Mouse (Mus musculus): ENCODE measurements around the gene Olfr1341.
A peak's percentile ranks its signal among the peaks of the same experiment; 100 is the strongest.

The Olfr1341 gene

GRCm38 (mm10) chr4:118703223-118703622, at the start of gene Olfr1341:
Gene Olfr1341, plus strand, starts transcription at chr4:118703523.
- Histone ChIP-seq H3K36me3 (ENCODE audit: insufficient read depth, low read length) (no peaks in the 10 kb centered on the region), H3K27me3 (ENCODE audit: insufficient read depth, low read length) (peaks cover 36% of the 10 kb centered on the region), H3K4me3 (replicated peaks; ENCODE audit: low read length) (no peak within 1 kb of the TSS), H3K4me1 (replicated peaks; ENCODE audit: low read depth, low read length) (no peaks in the 10 kb centered on the region), H3K9me3 (ENCODE audit: low read length) (no peaks in the 10 kb centered on the region)
- TF ChIP-seq POU5F1 (IDR thresholded peaks at IDR 0.05; ENCODE audit: borderline replicate concordance, low read length) (no peak), CTCF (conservative IDR thresholded peaks at IDR 0.05; ENCODE audit: low read length) (no peak), NANOG (IDR thresholded peaks at IDR 0.05; ENCODE audit: borderline replicate concordance, low read length) (no peak)

GRCm38 (mm10) chr4:118658652-118659051, 44.7 kb upstream of the Olfr1341 start, which contains the start of gene Olfr62:
Gene Olfr62, plus strand, starts transcription at chr4:118658952.
- TF ChIP-seq POU5F1 (IDR thresholded peaks at IDR 0.05; ENCODE audit: borderline replicate concordance, low read length) (no peak), CTCF (conservative IDR thresholded peaks at IDR 0.05; ENCODE audit: low read length) (no peak), NANOG (IDR thresholded peaks at IDR 0.05; ENCODE audit: borderline replicate concordance, low read length) (no peak)
- no peaks in the 10 kb centered on the region for H3K36me3 ChIP-seq (ENCODE audit: insufficient read depth, low read length)

GRCm38 (mm10) chr4:118687086-118687485, 16.2 kb upstream of the Olfr1341 start:
- H3K9me3 ChIP-seq (ENCODE audit: low read length): no peaks in the 10 kb centered on the region
- TF ChIP-seq NANOG (IDR thresholded peaks at IDR 0.05; ENCODE audit: borderline replicate concordance, low read length) (peak; percentile 63; the same call in 1 of the 2 replicates), CTCF (conservative IDR thresholded peaks at IDR 0.05; ENCODE audit: low read length) (no peak)
- no peak overlapping the region for H3K4me3 ChIP-seq (replicated peaks; ENCODE audit: low read length)
- peaks cover 29% of the 10 kb centered on the region for H3K4me1 ChIP-seq (replicated peaks; ENCODE audit: low read depth, low read length)
- H3K27me3 ChIP-seq (ENCODE audit: insufficient read depth, low read length): peaks cover 13% of the 10 kb centered on the region
- no peaks in the 10 kb centered on the region for H3K36me3 ChIP-seq (ENCODE audit: insufficient read depth, low read length)

More at GRCm38 (mm10) chr4:118658652-118659051, 44.7 kb upstream of the Olfr1341 start, which contains the start of gene Olfr62:
- Histone ChIP-seq H3K4me3 (replicated peaks; ENCODE audit: low read length) (no peak within 1 kb of the TSS), H3K27me3 (ENCODE audit: insufficient read depth, low read length) (0 out of 2 replicates have a peak, but pooled peaks cover 2% of the 10 kb centered on the region), H3K9me3 (ENCODE audit: low read length) (no peaks in the 10 kb centered on the region), H3K4me1 (replicated peaks; ENCODE audit: low read depth, low read length) (no peaks in the 10 kb centered on the region)

GRCm38 (mm10) chr4:118692412-118692973, 10.8 kb upstream of the Olfr1341 start, which contains the start of gene Olfr1342:
Gene Olfr1342, minus strand, starts transcription at chr4:118692756.
- peaks cover 28% of the 10 kb centered on the region for H3K27me3 ChIP-seq (ENCODE audit: insufficient read depth, low read length)
- H3K4me3 ChIP-seq (replicated peaks; ENCODE audit: low read length): peak within 1 kb of the TSS; percentile 55
- peaks cover 27% of the 10 kb centered on the region for H3K4me1 ChIP-seq (replicated peaks; ENCODE audit: low read depth, low read length)
- no peaks in the 10 kb centered on the region for H3K9me3 ChIP-seq (ENCODE audit: low read length)
- no peaks in the 10 kb centered on the region for H3K36me3 ChIP-seq (ENCODE audit: insufficient read depth, low read length)
- TF ChIP-seq NANOG (IDR thresholded peaks at IDR 0.05; ENCODE audit: borderline replicate concordance, low read length) (no peak), CTCF (conservative IDR thresholded peaks at IDR 0.05; ENCODE audit: low read length) (no peak), POU5F1 (IDR thresholded peaks at IDR 0.05; ENCODE audit: borderline replicate concordance, low read length) (no peak)

- no peaks in the 10 kb centered on the region for H3K9me3 ChIP-seq (ENCODE audit: low read length)
- TF ChIP-seq POU5F1 (IDR thresholded peaks at IDR 0.05; ENCODE audit: borderline replicate concordance, low read length) (no peak), CTCF (conservative IDR thresholded peaks at IDR 0.05; ENCODE audit: low read length) (no peak), NANOG (IDR thresholded peaks at IDR 0.05; ENCODE audit: borderline replicate concordance, low read length) (no peak)
These were observed 9.5 kb upstream of the Olfr1341 start for GRCm38 (mm10) chr4:118693812-118694211.

GRCm38 (mm10) chr4:118708086-118708485, 4.8 kb downstream of the Olfr1341 start:
- Histone ChIP-seq H3K36me3 (ENCODE audit: insufficient read depth, low read length) (no peaks in the 10 kb centered on the region), H3K9me3 (ENCODE audit: low read length) (0 out of 2 replicates have a peak, but pooled peaks cover 3% of the 10 kb centered on the region), H3K4me3 (replicated peaks; ENCODE audit: low read length) (no peak overlapping the region), H3K27me3 (ENCODE audit: insufficient read depth, low read length) (peaks cover 28% of the 10 kb centered on the region), H3K4me1 (replicated peaks; ENCODE audit: low read depth, low read length) (peaks cover 26% of the 10 kb centered on the region)
- TF ChIP-seq CTCF (conservative IDR thresholded peaks at IDR 0.05; ENCODE audit: low read length) (no peak), POU5F1 (IDR thresholded peaks at IDR 0.05; ENCODE audit: borderline replicate concordance, low read length) (no peak), NANOG (IDR thresholded peaks at IDR 0.05; ENCODE audit: borderline replicate concordance, low read length) (no peak)

More at GRCm38 (mm10) chr4:118693812-118694211, 9.5 kb upstream of the Olfr1341 start:
- Histone ChIP-seq H3K4me3 (replicated peaks; ENCODE audit: low read length) (no peak overlapping the region), H3K4me1 (replicated peaks; ENCODE audit: low read depth, low read length) (peaks cover 23% of the 10 kb centered on the region), H3K36me3 (ENCODE audit: insufficient read depth, low read length) (no peaks in the 10 kb centered on the region), H3K27me3 (ENCODE audit: insufficient read depth, low read length) (peaks cover 28% of the 10 kb centered on the region)

- H3K9me3 ChIP-seq (ENCODE audit: low read length): 0 out of 2 replicates have a peak, but pooled peaks cover 3% of the 10 kb centered on the region
- H3K4me3 ChIP-seq (replicated peaks; ENCODE audit: low read length): no peak overlapping the region
- TF ChIP-seq NANOG (IDR thresholded peaks at IDR 0.05; ENCODE audit: borderline replicate concordance, low read length): peak; percentile 43; the same call in 1 of the 2 replicates
- no peak for TF ChIP-seq CTCF (conservative IDR thresholded peaks at IDR 0.05; ENCODE audit: low read length)
- TF ChIP-seq POU5F1 (IDR thresholded peaks at IDR 0.05; ENCODE audit: borderline replicate concordance, low read length): no peak
These were observed 8.3 kb downstream of the Olfr1341 start for GRCm38 (mm10) chr4:118711656-118712055.

GRCm38 (mm10) chr4:118719838-118720237, 16.5 kb downstream of the Olfr1341 start, which contains the start of gene Olfr1340:
Gene Olfr1340, plus strand, starts transcription at chr4:118720138.
- no peak within 1 kb of the TSS for H3K4me3 ChIP-seq (replicated peaks; ENCODE audit: low read length)
- no peaks in the 10 kb centered on the region for H3K9me3 ChIP-seq (ENCODE audit: low read length)
- no peaks in the 10 kb centered on the region for H3K36me3 ChIP-seq (ENCODE audit: insufficient read depth, low read length)
- H3K4me1 ChIP-seq (replicated peaks; ENCODE audit: low read depth, low read length): peaks cover 4% of the 10 kb centered on the region; the same call in 1 of the 2 replicates
- no peaks in the 10 kb centered on the region for H3K27me3 ChIP-seq (ENCODE audit: insufficient read depth, low read length)
- TF ChIP-seq CTCF (conservative IDR thresholded peaks at IDR 0.05; ENCODE audit: low read length): no peak
- no peak for TF ChIP-seq POU5F1 (IDR thresholded peaks at IDR 0.05; ENCODE audit: borderline replicate concordance, low read length)
- TF ChIP-seq NANOG (IDR thresholded peaks at IDR 0.05; ENCODE audit: borderline replicate concordance, low read length): no peak

More at GRCm38 (mm10) chr4:118711656-118712055, 8.3 kb downstream of the Olfr1341 start:
- peaks cover 37% of the 10 kb centered on the region for H3K4me1 ChIP-seq (replicated peaks; ENCODE audit: low read depth, low read length)
- H3K27me3 ChIP-seq (ENCODE audit: insufficient read depth, low read length): no peaks in the 10 kb centered on the region
- H3K36me3 ChIP-seq (ENCODE audit: insufficient read depth, low read length): no peaks in the 10 kb centered on the region
